Mouse (Mus musculus) cortical plate, adult 2 months (tissue): ENCODE data around the gene Yju2. TPM values are rescaled to one million over a fixed set of nuclear protein-coding genes. Genes with fewer than 3 reads are reported as not detected.

Experiments used
- H3K27ac ChIP-seq: fragments of 200-500 bp; 2 replicates; pipeline ENCODE4 v1.5.1; 2012; ENCODE audit warnings: low read length, control low read depth, inconsistent platforms; ENCODE audit not compliant: insufficient read depth
- H3K4me1 ChIP-seq: fragments of 200-500 bp; 2 replicates; pipeline ENCODE4 v1.6.1; 2011; ENCODE audit warnings: low read length; ENCODE audit not compliant: control insufficient read depth, insufficient read depth
- H3K4me3 ChIP-seq: fragments of 200-500 bp; 2 replicates; pipeline ENCODE4 v1.5.1; 2011; ENCODE audit warnings: mild to moderate bottlenecking, low read length, control low read depth; ENCODE audit not compliant: insufficient read depth
- CTCF ChIP-seq: fragments of 200-500 bp; IDR thresholded peaks from 2 replicates; pipeline ENCODE4 v1.5.1; 2011; ENCODE audit warnings: mild to moderate bottlenecking, control low read depth, low read length; ENCODE audit not compliant: insufficient read depth; ENCODE audit errors: extremely low read depth
- POLR2A ChIP-seq: fragments of 200-500 bp; IDR thresholded peaks from 2 replicates; pipeline ENCODE4 v1.6.1; 2011; ENCODE audit warnings: mild to moderate bottlenecking, low read length, control low read depth; ENCODE audit not compliant: insufficient read depth; ENCODE audit errors: extremely low read depth
- polyA plus RNA-seq: library from polyadenylated mRNA; depleted of rRNA; stranded (reverse); fragments of >200 nt; gene quantifications from 2 replicates; pipeline ENCODE4 v1.2.3, GENCODE M21; 2012

Yju2 gene
- polyA plus RNA-seq, 1 experiment, result 9.1 TPM

GRCm38 (mm10) chr17:56003000-56003399, 44.1 kb downstream of the Yju2 start:
- TF ChIP-seq CTCF (no peak), POLR2A (no peak)
- Histone ChIP-seq H3K4me1 (no peaks in the 10 kb centered on the region; the same call in 1 of the 2 replicates), H3K4me3 (no peak overlapping the region), H3K27ac (no peak overlapping the region)

GRCm38 (mm10) chr17:56005415-56006061, 46.6 kb downstream of the Yju2 start, which contains the start of the genes Stap2 and Mpnd:
Stap2 (minus strand) TSS chr17:56005584.
Mpnd (plus strand) TSS chr17:56005711.
- peak within 1 kb of the TSS; percentile 14; the same call in 1 of the 2 replicates for H3K4me3 ChIP-seq
- no peak for TF ChIP-seq POLR2A
- no peak for TF ChIP-seq CTCF
- peaks cover 4% of the 10 kb centered on the region; the same call in 1 of the 2 replicates for H3K4me1 ChIP-seq
- no peak within 1 kb of the TSS for H3K27ac ChIP-seq

GRCm38 (mm10) chr17:56006956-56007355, 48.1 kb downstream of the Yju2 start:
- no peak overlapping the region for H3K4me3 ChIP-seq
- TF ChIP-seq POLR2A (no peak), CTCF (no peak)
- peaks cover 6% of the 10 kb centered on the region; the same call in 1 of the 2 replicates for H3K4me1 ChIP-seq
- H3K27ac ChIP-seq, result no peak overlapping the region

GRCm38 (mm10) chr17:56007444-56008355, 48.8 kb downstream of the Yju2 start:
- no peak overlapping the region for H3K27ac ChIP-seq
- peaks cover 6% of the 10 kb centered on the region; the same call in 1 of the 2 replicates for H3K4me1 ChIP-seq
- TF ChIP-seq POLR2A (no peak), CTCF (no peak)
- H3K4me3 ChIP-seq, result peak overlapping the region; percentile 68; the same call in 1 of the 2 replicates

DNA sequence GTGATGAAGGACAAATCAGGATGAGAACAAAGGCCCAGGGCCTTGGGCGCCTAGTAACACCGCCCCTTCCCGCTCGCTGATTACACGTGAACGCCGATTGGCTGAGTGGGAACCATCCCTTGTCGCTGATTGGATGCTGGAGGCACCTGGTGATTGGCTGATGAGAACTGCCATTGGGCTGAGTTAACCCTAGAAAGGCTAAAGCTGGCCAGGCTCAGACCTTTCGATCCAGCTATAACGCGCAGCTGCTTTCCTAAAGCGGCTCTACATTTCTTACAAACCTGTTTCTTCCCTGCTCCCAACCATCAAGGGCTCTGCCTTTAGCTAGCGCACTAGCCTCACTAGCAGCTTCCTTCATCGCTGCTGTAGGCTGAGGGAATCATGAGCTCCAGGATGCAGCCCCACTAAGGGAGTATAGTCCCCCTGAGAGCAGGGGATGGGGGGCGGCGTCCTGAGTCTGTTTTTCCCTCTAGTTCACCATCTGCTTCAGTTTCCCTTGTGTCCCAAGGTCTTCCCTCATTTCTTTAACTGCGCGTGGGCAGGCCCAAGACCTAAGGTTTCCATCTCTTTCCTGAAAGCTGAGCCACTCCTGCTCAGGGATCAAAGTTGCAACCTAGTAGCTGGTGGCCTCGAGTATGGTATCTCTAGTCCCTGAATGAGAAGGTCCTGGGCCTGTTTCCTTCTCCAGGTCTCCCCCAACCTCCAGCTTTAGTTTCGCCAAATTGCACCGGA, 49.6 kb downstream of the Yju2 start:
- TF ChIP-seq CTCF (no peak), POLR2A (peak; percentile 75)
- peak overlapping the region; percentile 34 for H3K27ac ChIP-seq
- H3K4me3 ChIP-seq, result peak overlapping the region; percentile 68
- peaks cover 6% of the 10 kb centered on the region; the same call in 1 of the 2 replicates for H3K4me1 ChIP-seq

DNA sequence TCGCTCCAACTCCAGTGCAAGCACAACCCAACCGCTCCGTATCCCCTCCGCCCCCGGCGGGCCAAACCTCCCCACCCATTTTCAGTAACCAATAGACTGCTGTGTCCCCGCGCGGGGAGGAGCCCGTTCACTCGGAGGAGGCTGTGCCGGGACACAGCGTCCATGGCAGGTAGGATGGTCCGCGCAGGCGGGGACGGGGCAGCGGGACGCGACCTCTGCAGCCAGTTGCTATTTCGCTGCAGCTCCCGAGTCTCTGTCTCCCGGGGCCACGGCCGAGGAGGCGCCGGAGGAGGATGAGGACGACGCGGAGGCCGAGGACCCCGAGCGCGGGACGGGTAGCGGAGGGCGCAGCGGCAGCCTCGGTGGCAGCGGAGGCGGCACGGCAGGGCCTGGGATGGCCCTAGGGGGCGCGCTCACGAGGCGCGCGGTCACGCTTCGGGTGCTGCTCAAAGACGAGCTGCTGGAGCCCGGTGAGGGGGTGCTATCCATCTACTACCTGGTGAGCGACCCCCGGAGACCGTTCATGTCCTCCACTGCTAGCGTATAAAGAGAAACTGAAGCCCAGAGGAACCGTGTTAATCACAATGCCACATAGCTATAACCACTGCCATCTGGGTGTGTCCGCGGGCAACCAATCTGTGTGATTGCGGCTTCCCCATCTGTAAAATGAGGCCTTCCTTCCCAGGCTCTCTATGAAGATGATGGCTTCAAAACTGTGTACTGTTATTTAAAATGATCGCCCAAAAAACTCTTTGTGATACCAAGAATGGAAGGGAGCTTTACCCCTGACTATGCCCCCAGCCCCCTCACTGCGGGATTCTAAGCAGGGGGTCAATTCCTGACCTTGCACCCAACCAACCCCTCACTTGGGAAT, 50.4 kb downstream of the Yju2 start:
- peak overlapping the region; percentile 68 for H3K4me3 ChIP-seq

GRCm38 (mm10) chr17:56009962-56010240, 51.0 kb downstream of the Yju2 start:
- Histone ChIP-seq H3K4me3 (peak overlapping the region; percentile 68), H3K27ac (no peak overlapping the region), H3K4me1 (peaks cover 6% of the 10 kb centered on the region; the same call in 1 of the 2 replicates)
- TF ChIP-seq CTCF, result no peak
- TF ChIP-seq POLR2A, result no peak

More for the DNA sequence above, 50.4 kb downstream of the Yju2 start:
- Histone ChIP-seq H3K4me1 (peaks cover 6% of the 10 kb centered on the region; the same call in 1 of the 2 replicates), H3K27ac (peak overlapping the region; percentile 87)
- TF ChIP-seq POLR2A, result peak; percentile 90
- TF ChIP-seq CTCF, result no peak

DNA sequence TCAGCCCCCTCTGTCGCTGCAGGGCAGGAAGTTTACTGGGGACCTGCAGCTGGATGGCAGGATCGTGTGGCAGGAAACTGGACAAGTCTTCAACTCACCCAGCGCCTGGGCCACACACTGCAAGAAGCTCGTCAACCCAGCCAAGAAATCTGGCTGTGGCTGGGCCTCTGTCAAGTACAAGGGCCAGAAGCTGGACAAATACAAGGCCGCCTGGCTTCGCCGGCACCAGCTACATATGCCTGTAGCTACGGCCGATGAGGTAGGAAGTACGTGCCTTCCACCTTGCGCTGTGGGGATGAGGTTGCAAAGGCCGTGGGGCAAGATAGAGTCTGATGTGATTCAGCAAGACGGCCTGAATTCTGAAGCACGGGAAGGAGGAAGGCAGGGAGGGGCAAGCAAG, 51.4 kb downstream of the Yju2 start:
- no peak for TF ChIP-seq CTCF
- TF ChIP-seq POLR2A, result no peak
- Histone ChIP-seq H3K27ac (no peak overlapping the region), H3K4me1 (peaks cover 6% of the 10 kb centered on the region; the same call in 1 of the 2 replicates), H3K4me3 (peak overlapping the region; percentile 68)
